Mouse (Mus musculus) lung, postnatal 0 days (tissue): ENCODE data around the gene Armh3.

ENCODE experiments used
- CTCF ChIP-seq: IDR thresholded peaks from 2 replicates; pipeline ENCODE4 v1.5.1; 2016; ENCODE audit warnings: antibody characterized with exemption, mild to moderate bottlenecking
- EP300 ChIP-seq: IDR thresholded peaks from 2 replicates; pipeline ENCODE4 v1.6.1; 2016; ENCODE audit warnings: antibody characterized with exemption, mild to moderate bottlenecking, control low read depth

GRCm38 (mm10) chr19:46036477-46037242, 38.4 kb upstream of the Armh3 start:
- TF ChIP-seq CTCF, result peak; percentile 55
- no peak for TF ChIP-seq EP300
